Mouse (Mus musculus) gonadal fat pad, adult 2 months (tissue): Measurements from ENCODE around the gene E130308A19Rik. TPM values are rescaled to one million over a fixed set of nuclear protein-coding genes. Genes with fewer than 3 reads are reported as not detected.

Source experiments
- DNase-seq: peaks from one replicate; pipeline ENCODE4 v3.0.0-alpha.2; 2012; ENCODE audit warnings: low read depth
- polyA plus RNA-seq: library from polyadenylated mRNA; depleted of rRNA; stranded (reverse); fragments of >200 nt; gene quantifications from 2 replicates; pipeline ENCODE4 v1.2.3, GENCODE M21; 2012

Gene E130308A19Rik
- polyA plus RNA-seq, 1 experiment = 8.4 TPM

- DNase-seq = no peak
These were observed 101.9 kb downstream of the E130308A19Rik start for GRCm38 (mm10) chr4:59727878-59728261.

GRCm38 (mm10) chr4:59728839-59729238 is 102.8 kb downstream of the E130308A19Rik start:
- DNase-seq = no peak

GRCm38 (mm10) chr4:59731544-59731943 is 105.5 kb downstream of the E130308A19Rik start:
- no peak for DNase-seq

- DNase-seq = no peak
These were observed 113.3 kb downstream of the E130308A19Rik start for GRCm38 (mm10) chr4:59739321-59739720.

- no peak for DNase-seq
These were observed 113.9 kb downstream of the E130308A19Rik start for GRCm38 (mm10) chr4:59739882-59740281.

- DNase-seq = no peak
These were observed 127.6 kb downstream of the E130308A19Rik start for GRCm38 (mm10) chr4:59753491-59754140.

GRCm38 (mm10) chr4:59756332-59757082 is 130.5 kb downstream of the E130308A19Rik start:
- peak; percentile 58 for DNase-seq

GRCm38 (mm10) chr4:59757452-59758435 is 131.7 kb downstream of the E130308A19Rik start:
- no peak for DNase-seq

GRCm38 (mm10) chr4:59760016-59760415 is 134.0 kb downstream of the E130308A19Rik start:
- no peak for DNase-seq

- no peak for DNase-seq
These were observed 134.8 kb downstream of the E130308A19Rik start for GRCm38 (mm10) chr4:59760636-59761364.

- DNase-seq = no peak
These were observed 135.3 kb downstream of the E130308A19Rik start for GRCm38 (mm10) chr4:59761365-59761729.

- no peak for DNase-seq
These were observed 138.9 kb downstream of the E130308A19Rik start for GRCm38 (mm10) chr4:59764950-59765349.

GRCm38 (mm10) chr4:59765385-59766005 is 139.5 kb downstream of the E130308A19Rik start:
- no peak for DNase-seq

- DNase-seq = no peak
These were observed 141.7 kb downstream of the E130308A19Rik start for GRCm38 (mm10) chr4:59767717-59768116.

GRCm38 (mm10) chr4:59772171-59772879 is 146.3 kb downstream of the E130308A19Rik start:
- DNase-seq = no peak

GRCm38 (mm10) chr4:59777828-59778227 is 151.8 kb downstream of the E130308A19Rik start:
- no peak for DNase-seq

GRCm38 (mm10) chr4:59780568-59780967 is 154.6 kb downstream of the E130308A19Rik start:
- DNase-seq = no peak

GRCm38 (mm10) chr4:59782853-59783684 is 157.1 kb downstream of the E130308A19Rik start:
- DNase-seq = no peak

GRCm38 (mm10) chr4:59783685-59784279 is 157.8 kb downstream of the E130308A19Rik start:
- DNase-seq = no peak
